Mouse (Mus musculus): Measurements from ENCODE around the gene Ube2t.

GRCm38 (mm10) chr1:135019087-135019774 is 56.9 kb downstream of the Ube2t start:
- TF ChIP-seq POLR2A (IDR thresholded peaks at IDR 0.05; ENCODE audit: borderline replicate concordance, extremely low read depth, insufficient read depth, insufficient read length, poor library complexity, severe bottlenecking) (no peak), CTCF (IDR thresholded peaks at IDR 0.05; ENCODE audit: borderline replicate concordance, extremely low read depth, insufficient read depth, insufficient read length) (no peak)

Data from brain, embryonic 14.5 days (tissue).